ENCODE assay signal across 8 mouse cellular contexts in the genomic region with DNA sequence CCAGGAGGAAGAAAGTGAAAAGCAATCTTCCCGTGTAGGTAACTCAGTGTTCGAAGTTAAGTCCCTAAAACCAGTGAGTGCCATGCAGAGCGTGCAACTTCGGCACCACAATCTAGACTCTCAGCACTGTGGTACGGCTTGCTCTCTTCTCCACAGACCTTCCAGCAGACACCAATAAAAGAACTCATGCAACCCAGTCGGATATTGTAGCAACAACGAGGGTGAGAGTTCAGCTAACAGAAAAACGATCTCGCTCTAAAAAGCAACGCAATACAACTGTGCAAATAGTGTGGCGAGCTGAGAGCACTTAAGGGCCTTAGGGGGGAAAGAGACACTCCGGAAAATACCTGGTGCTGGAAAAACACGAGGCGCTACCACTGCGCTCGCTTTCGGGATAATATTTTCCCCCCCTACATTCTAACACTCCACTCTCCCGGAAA. TPM values are rescaled to one million over a fixed set of nuclear protein-coding genes. Genes with fewer than 3 reads are reported as not detected.
DNase-seq lines count a peak whose midpoint lies in the region; ATAC-seq and TF ChIP-seq lines count a peak whose summit lies in the region.

No protein-coding gene starts in this region.

- H3K36me3 ChIP-seq in hindbrain, embryonic 13.5 days: no peaks in the 10 kb centered on the region
- H3K36me3 ChIP-seq in lung, embryonic 14.5 days (ENCODE audit: insufficient read depth): no peaks in the 10 kb centered on the region

- WGBS in hindbrain, embryonic 13.5 days: 0% methylated on average over 18 of the region's 18 CpGs
- under 1% methylated on average over 18 of the region's 18 CpGs for WGBS in lung, embryonic 14.5 days

- TF ChIP-seq CTCF in lung, embryonic 14.5 days (IDR thresholded peaks at IDR 0.05; ENCODE audit: low read depth): no peak

- H3K9me3 ChIP-seq in hindbrain, embryonic 13.5 days: no peaks in the 10 kb centered on the region
- no peaks in the 10 kb centered on the region for H3K9me3 ChIP-seq in lung, embryonic 14.5 days (ENCODE audit: low read depth, low read length)

- ATAC-seq in hindbrain, embryonic 13.5 days (ENCODE audit: low FRiP score): no peak
- no peak for ATAC-seq in lung, embryonic 14.5 days (ENCODE audit: insufficient read depth)

- H3K4me3 ChIP-seq in brown adipose tissue, adult 24 weeks (ENCODE audit: insufficient read depth, low read depth, low read length): peak overlapping the region; percentile 89
- peak overlapping the region; percentile 99 for H3K4me3 ChIP-seq in hindbrain, embryonic 13.5 days
- peak overlapping the region; percentile 98 for H3K4me3 ChIP-seq in lung, embryonic 14.5 days (ENCODE audit: low read depth, low read length)

- peak; percentile 61 for DNase-seq in embryo, embryonic 10 days (ENCODE audit: low spot score)
- DNase-seq in embryo, embryonic 9.5 days (ENCODE audit: extremely low spot score): no peak
- DNase-seq in 416B (ENCODE audit: low read depth): peak; percentile 62
- DNase-seq in lung, embryonic 14.5 days: no peak
- DNase-seq in retina, postnatal 1 day: peak; percentile 46
- no peak for DNase-seq in layer of hippocampus, adult 11-12 months (ENCODE audit: low spot score)

- H3K9ac ChIP-seq in hindbrain, embryonic 13.5 days: peak overlapping the region; percentile 98
- H3K9ac ChIP-seq in lung, embryonic 14.5 days: peak overlapping the region; percentile 98

- H3K4me1 ChIP-seq in brown adipose tissue, adult 24 weeks (ENCODE audit: control insufficient read depth, insufficient read depth, insufficient read length, low read length): peaks cover 5% of the 10 kb centered on the region
- H3K4me1 ChIP-seq in hindbrain, embryonic 13.5 days (replicated peaks): peaks cover 38% of the 10 kb centered on the region
- H3K4me1 ChIP-seq in lung, embryonic 14.5 days (ENCODE audit: insufficient read depth): peaks cover 17% of the 10 kb centered on the region

- H3K27me3 ChIP-seq in hindbrain, embryonic 13.5 days: no peaks in the 10 kb centered on the region
- H3K27me3 ChIP-seq in lung, embryonic 14.5 days (ENCODE audit: insufficient read depth, low read length): no peaks in the 10 kb centered on the region

- H3K27ac ChIP-seq in brown adipose tissue, adult 24 weeks (replicated peaks; ENCODE audit: low read depth, low read length): peak overlapping the region; percentile 64
- peak overlapping the region; percentile 99 for H3K27ac ChIP-seq in hindbrain, embryonic 13.5 days
- peak overlapping the region; percentile 98 for H3K27ac ChIP-seq in lung, embryonic 14.5 days (ENCODE audit: low read depth)

- H3K4me2 ChIP-seq in hindbrain, embryonic 13.5 days: peak overlapping the region; percentile 72
- peak overlapping the region; percentile 77 for H3K4me2 ChIP-seq in lung, embryonic 14.5 days

RNA-seq across cellular contexts. Expression of a gene that starts 1.3 kb away (rescaled TPM):
- polyA plus RNA-seq in brown adipose tissue, adult 24 weeks (2012; ENCODE audit: insufficient read depth, insufficient read length, missing spikeins): 53.6 and 61.9 TPM in 2 replicates
- polyA plus RNA-seq in hindbrain, embryonic 13.5 days (2015; fragmentation: Nextera tagmentation; extraction: Ambion mirVana): 81.7 and 88.4 TPM in 2 replicates
- polyA plus RNA-seq in lung, embryonic 14.5 days (2014; fragmentation: Nextera tagmentation; extraction: Ambion mirVana): 126 and 128 TPM in 2 replicates

Comparison
In these comparisons a context has a peak if more than half of its experiments do, and no peak if none do; other contexts are left out.
1. DNase-seq: peak in embryo, embryonic 10 days (single experiment), 416B (single experiment) and retina, postnatal 1 day (single experiment); none in embryo, embryonic 9.5 days (single experiment), lung, embryonic 14.5 days (single experiment) and layer of hippocampus, adult 11-12 months (single experiment).
2. Peak in every context shown above with its lines, with median percentiles within 50 percentile points of each other: H3K27ac ChIP-seq and H3K4me3 ChIP-seq.